Comparison of ENCODE assay signal across 8 mouse cellular contexts in the genomic region with DNA sequence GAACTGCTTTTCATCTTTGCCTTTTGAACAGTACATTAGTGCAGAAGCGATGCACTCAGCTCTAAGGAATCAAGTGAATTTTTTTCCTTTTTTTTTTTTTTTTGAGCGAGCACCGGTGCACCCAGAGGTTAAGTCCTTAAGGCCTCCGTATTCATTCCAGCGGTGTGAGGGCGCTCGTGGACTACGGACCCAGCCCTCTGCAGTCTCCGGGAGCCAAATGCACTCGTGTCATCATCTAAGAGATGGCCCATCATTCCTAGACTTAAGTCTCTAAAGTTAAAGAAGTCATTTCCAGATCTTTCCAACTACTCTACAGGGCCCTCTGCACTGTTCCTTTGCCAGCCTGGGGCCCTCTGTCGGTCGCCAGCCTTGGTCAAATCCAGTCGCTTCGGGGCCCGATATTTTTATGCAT. TPM values are rescaled to one million over a fixed set of nuclear protein-coding genes. Genes with fewer than 3 reads are reported as not detected.
A peak's percentile ranks its signal among the peaks of the same experiment; 100 is the strongest.
DNase-seq lines count a peak whose midpoint lies in the region; ATAC-seq and TF ChIP-seq lines count a peak whose summit lies in the region.

No protein-coding gene starts in this region.

- no peak for TF ChIP-seq POLR2A in cortical plate, adult 2 months (IDR thresholded peaks at IDR 0.05; ENCODE audit: extremely low read depth, insufficient read depth, low read length)

- H3K27me3 ChIP-seq in intestine, postnatal 0 days (replicated peaks; ENCODE audit: control insufficient read depth, insufficient read depth, low read length) = no peaks in the 10 kb centered on the region

- H3K9ac ChIP-seq in intestine, postnatal 0 days (ENCODE audit: low read depth, low read length) = no peak overlapping the region

- H3K4me2 ChIP-seq in intestine, postnatal 0 days (replicated peaks; ENCODE audit: low read depth) = peak overlapping the region; percentile 86

- no peak overlapping the region for H3K27ac ChIP-seq in left cerebral cortex, adult 2 months
- no peak overlapping the region for H3K27ac ChIP-seq in cortical plate, adult 2 months (ENCODE audit: insufficient read depth, low read length)
- no peak overlapping the region for H3K27ac ChIP-seq in intestine, postnatal 0 days (ENCODE audit: low read depth, low read length)

- no peak for DNase-seq in left cerebral cortex, adult 2 months (ENCODE audit: extremely low spot score in 1 of 2, low spot score in 2 of 2)
- no peak for DNase-seq in left cerebral cortex, adult 8-10 months (ENCODE audit: low spot score in 2 of 2)
- DNase-seq in heart, adult 11 months = peak; percentile 88
- peak; percentile 27 to 35 for DNase-seq in lung, adult 18-20 months
- peak; percentile 32 for DNase-seq in retina, embryonic 14.5 days (ENCODE audit: low spot score)

- 21% methylated on average over 15 of the region's 15 CpGs for WGBS in intestine, postnatal 0 days

- TF ChIP-seq CTCF in left cerebral cortex, adult 2 months (IDR thresholded peaks at IDR 0.05) = no peak
- TF ChIP-seq CTCF in cortical plate, adult 2 months (IDR thresholded peaks at IDR 0.05; ENCODE audit: extremely low read depth, insufficient read depth, low read length) = no peak
- TF ChIP-seq CTCF in intestine, postnatal 0 days (IDR thresholded peaks at IDR 0.05; ENCODE audit: low read depth) = peak; percentile 45

- no peak for ATAC-seq in intestine, postnatal 0 days
- ATAC-seq in monocyte, adult 5-6 weeks (replicated peaks; ENCODE audit: insufficient number of reproducible peaks, low FRiP score, low TSS enrichment, poor library complexity, severe bottlenecking) = no peak

- H3K36me3 ChIP-seq in intestine, postnatal 0 days (ENCODE audit: control insufficient read depth, insufficient read depth) = no peaks in the 10 kb centered on the region

- intact Hi-C loops in left cerebral cortex, adult 2 months (cut with DNase I) = no loop called here

- no peaks in the 10 kb centered on the region for H3K4me1 ChIP-seq in cortical plate, adult 2 months (ENCODE audit: control insufficient read depth, insufficient read depth, low read length)
- H3K4me1 ChIP-seq in intestine, postnatal 0 days (replicated peaks; ENCODE audit: control insufficient read depth, insufficient read depth, low read length) = no peaks in the 10 kb centered on the region

- peak overlapping the region; percentile 60 for H3K4me3 ChIP-seq in left cerebral cortex, adult 2 months
- H3K4me3 ChIP-seq in cortical plate, adult 2 months (ENCODE audit: insufficient read depth, low read length) = peak overlapping the region; percentile 63
- peak overlapping the region; percentile 54 for H3K4me3 ChIP-seq in intestine, postnatal 0 days (ENCODE audit: low read depth, low read length)

- H3K9me3 ChIP-seq in intestine, postnatal 0 days (ENCODE audit: control insufficient read depth) = no peaks in the 10 kb centered on the region

RNA-seq across cellular contexts. Expression of a gene that starts 1.2 kb away (rescaled TPM):
- 1 to 10 TPM; 3.2 to 4.8 TPM for total RNA-seq in left cerebral cortex, adult 2 months (2021)
- total RNA-seq in left cerebral cortex, adult 8-10 months (2022) = 1 to 10 TPM; 3.0 to 6.5 (median 4.2) TPM
- 3.1 and 4.0 TPM in 2 replicates for polyA plus RNA-seq in cortical plate, adult 2 months (2012; rRNA removed)
- 2.5 and 3.5 TPM in 2 replicates for polyA plus RNA-seq in intestine, postnatal 0 days (2015; fragmentation: Nextera tagmentation; extraction: Ambion mirVana)
- not detected in 3 replicates for total RNA-seq in monocyte, adult 5-6 weeks (2017)

Comparison
In these comparisons a context has a peak if more than half of its experiments do, and no peak if none do; other contexts are left out.
1. DNase-seq: peak in heart, adult 11 months (single experiment), lung, adult 18-20 months (2 of 2) and retina, embryonic 14.5 days (single experiment); none in left cerebral cortex, adult 2 months (0 of 2) and left cerebral cortex, adult 8-10 months (0 of 2).
2. Peak in every context shown above with its lines, with median percentiles within 50 percentile points of each other: H3K4me3 ChIP-seq.